Mouse (Mus musculus) forebrain, embryonic 14.5 days (tissue): Measurements from ENCODE around the gene Fam69a. TPM values are rescaled to one million over a fixed set of nuclear protein-coding genes. Genes with fewer than 3 reads are reported as not detected.
"Not testable (repeated sequence)": the region's sequence is repeated elsewhere in the genome, so short reads cannot be mapped to it uniquely, and the experiment has no call there.

Experiments
- ATAC-seq: fragments of 200-750 bp; cut with Nextera tagmentation; 2 replicates; pipeline ENCODE4 v1.8.0; 2017; ENCODE audit warnings: mild to moderate bottlenecking, moderate library complexity
- DNase-seq: peaks from one replicate; pipeline ENCODE4 v3.0.0-alpha.2; 2015; ENCODE audit warnings: low spot score
- H3K27ac ChIP-seq: fragments of 300-500 bp; sonication (generic); 2 replicates; pipeline ENCODE4 v1.5.1; 2014; ENCODE audit warnings: low read depth, mild to moderate bottlenecking, control low read depth, low read length, moderate library complexity
- H3K27me3 ChIP-seq: fragments of 300-500 bp; sonication (generic); replicated peaks from 2 replicates; pipeline ENCODE4 v1.6.1; 2014; ENCODE audit warnings: low read length, control low read depth, mixed read lengths; ENCODE audit not compliant: control insufficient read depth, insufficient read depth
- H3K36me3 ChIP-seq: fragments of 300-500 bp; sonication (generic); 2 replicates; pipeline ENCODE4 v1.6.1; 2014; ENCODE audit warnings: low read length, control low read depth; ENCODE audit not compliant: control insufficient read depth, insufficient read depth
- H3K4me1 ChIP-seq: fragments of 300-500 bp; sonication (generic); 2 replicates; pipeline ENCODE4 v1.6.1; 2014; ENCODE audit warnings: antibody characterized with exemption, low read length, control low read depth; ENCODE audit not compliant: control insufficient read depth, insufficient read depth
- H3K4me2 ChIP-seq: fragments of 300-500 bp; sonication (generic); 2 replicates; pipeline ENCODE4 v1.6.1; 2014; ENCODE audit warnings: mild to moderate bottlenecking, control low read depth, low read length
- H3K4me3 ChIP-seq: fragments of 300-500 bp; sonication (generic); 2 replicates; pipeline ENCODE4 v1.5.1; 2014; ENCODE audit warnings: low read depth, low read length, control low read depth
- H3K9ac ChIP-seq: fragments of 300-500 bp; sonication (generic); 2 replicates; pipeline ENCODE4 v1.6.1; 2014; ENCODE audit warnings: mild to moderate bottlenecking, low read length, control low read depth, moderate library complexity
- H3K9me3 ChIP-seq: fragments of 300-500 bp; sonication (generic); replicated peaks from 2 replicates; pipeline ENCODE4 v1.6.1; 2016; ENCODE audit warnings: low read length, control low read depth, mixed read lengths; ENCODE audit not compliant: control insufficient read depth
- WGBS: fragments of 180-500 bp; shearing (Covaris S2); extraction: QIAGEN DNeasy Blood & Tissue Kit; methylation state at CpG from one replicate; pipeline ENCODE4 v1.1.7; 2014; 5-methylcytosine and 5-hydroxymethylcytosine counted together
- polyA plus RNA-seq: library from polyadenylated mRNA; unstranded; fragments of >200 nt; fragmentation: Nextera tagmentation; extraction: Ambion mirVana; gene quantifications from 2 replicates; pipeline ENCODE4 v1.2.1, GENCODE M21; 2014

Fam69a gene
- polyA plus RNA-seq, result 34.1 and 34.2 TPM in 2 replicates

- peak within 1 kb of the TSS; percentile 83 for H3K4me3 ChIP-seq
- H3K4me1 ChIP-seq, result no peaks in the 10 kb centered on the region
- DNase-seq (peak; percentile 96), ATAC-seq (peak; percentile 94)
- no peaks in the 10 kb centered on the region for H3K27me3 ChIP-seq
- H3K9me3 ChIP-seq, result no peaks in the 10 kb centered on the region
- peak within 1 kb of the TSS; percentile 68 for H3K4me2 ChIP-seq
- H3K9ac ChIP-seq, result peak within 1 kb of the TSS; percentile 83
- H3K27ac ChIP-seq, result peak within 1 kb of the TSS; percentile 94
- no peaks in the 10 kb centered on the region for H3K36me3 ChIP-seq
- WGBS, result under 1% methylated on average over 68 of the region's 91 CpGs
These were observed at the start of gene Fam69a for GRCm38 (mm10) chr5:107986967-107987834. Gene Fam69a, minus strand, starts transcription at chr5:107987085.

GRCm38 (mm10) chr5:108035523-108035922 is 48.6 kb upstream of the Fam69a start:
- WGBS, result 12% methylated on average over 2 of the region's 2 CpGs
- ATAC-seq (peak; percentile 87), DNase-seq (peak; percentile 86)
- no peaks in the 10 kb centered on the region for H3K9me3 ChIP-seq
- H3K27me3 ChIP-seq, result no peaks in the 10 kb centered on the region
- H3K36me3 ChIP-seq, result no peaks in the 10 kb centered on the region
- peak overlapping the region; percentile 52; the same call in 1 of the 2 replicates for H3K27ac ChIP-seq
- H3K9ac ChIP-seq, result no peak overlapping the region
- H3K4me2 ChIP-seq, result no peak overlapping the region
- 0 out of 2 replicates have a peak, but pooled peaks cover 2% of the 10 kb centered on the region for H3K4me1 ChIP-seq
- H3K4me3 ChIP-seq, result no peak overlapping the region

GRCm38 (mm10) chr5:108034194-108034593 is 47.3 kb upstream of the Fam69a start:
- H3K9me3 ChIP-seq, result no peaks in the 10 kb centered on the region
- H3K4me3 ChIP-seq, result no peak overlapping the region
- ATAC-seq (peak; percentile 62), DNase-seq (peak; percentile 90)
- H3K4me1 ChIP-seq, result 0 out of 2 replicates have a peak, but pooled peaks cover 2% of the 10 kb centered on the region
- H3K4me2 ChIP-seq, result no peak overlapping the region
- WGBS, result 35% methylated on average over 4 of the region's 4 CpGs
- H3K36me3 ChIP-seq, result no peaks in the 10 kb centered on the region
- no peaks in the 10 kb centered on the region for H3K27me3 ChIP-seq
- H3K9ac ChIP-seq, result no peak overlapping the region
- H3K27ac ChIP-seq, result no peak overlapping the region

GRCm38 (mm10) chr5:108031267-108031666 is 44.4 kb upstream of the Fam69a start:
- Histone ChIP-seq H3K27ac (no peak overlapping the region), H3K9me3 (no peaks in the 10 kb centered on the region), H3K4me2 (no peak overlapping the region), H3K27me3 (no peaks in the 10 kb centered on the region), H3K4me1 (0 out of 2 replicates have a peak, but pooled peaks cover 2% of the 10 kb centered on the region), H3K4me3 (no peak overlapping the region), H3K36me3 (no peaks in the 10 kb centered on the region), H3K9ac (no peak overlapping the region)
- WGBS, result 89% methylated on average over 4 of the region's 4 CpGs
- no peak for ATAC-seq
- DNase-seq, result no peak

- DNase-seq (no peak), ATAC-seq (no peak)
- Histone ChIP-seq H3K27ac (no peak overlapping the region), H3K36me3 (no peaks in the 10 kb centered on the region), H3K9me3 (no peaks in the 10 kb centered on the region), H3K4me3 (no peak overlapping the region), H3K4me2 (no peak overlapping the region), H3K27me3 (no peaks in the 10 kb centered on the region), H3K9ac (no peak overlapping the region), H3K4me1 (no peaks in the 10 kb centered on the region)
- whole genome bisulfite sequencing, result 85% methylated on average over 2 of the region's 2 CpGs
These were observed 43.1 kb upstream of the Fam69a start for GRCm38 (mm10) chr5:108029968-108030367.

GRCm38 (mm10) chr5:108028797-108029536 is 42.1 kb upstream of the Fam69a start:
- not testable (repeated sequence) for H3K9me3 ChIP-seq, H3K4me2 ChIP-seq, ATAC-seq, H3K27ac ChIP-seq, H3K4me3 ChIP-seq, DNase-seq, H3K4me1 ChIP-seq, H3K27me3 ChIP-seq, H3K9ac ChIP-seq, H3K36me3 ChIP-seq
- 93% methylated on average over 7 of the region's 7 CpGs for WGBS

- 92% methylated on average over 4 of the region's 4 CpGs for WGBS
These were observed 41.3 kb upstream of the Fam69a start for GRCm38 (mm10) chr5:108028230-108028629.

GRCm38 (mm10) chr5:108021346-108021745 is 34.5 kb upstream of the Fam69a start:
- DNase-seq (no peak), ATAC-seq (no peak)
- H3K4me1 ChIP-seq, result no peaks in the 10 kb centered on the region
- H3K36me3 ChIP-seq, result no peaks in the 10 kb centered on the region
- H3K4me3 ChIP-seq, result no peak overlapping the region
- 84% methylated on average over 3 of the region's 3 CpGs for WGBS
- H3K27me3 ChIP-seq, result no peaks in the 10 kb centered on the region
- H3K9ac ChIP-seq, result no peak overlapping the region
- no peaks in the 10 kb centered on the region for H3K9me3 ChIP-seq
- no peak overlapping the region for H3K27ac ChIP-seq
- H3K4me2 ChIP-seq, result no peak overlapping the region

More at GRCm38 (mm10) chr5:108028230-108028629, 41.3 kb upstream of the Fam69a start:
- no peak overlapping the region for H3K27ac ChIP-seq
- no peaks in the 10 kb centered on the region for H3K4me1 ChIP-seq
- no peaks in the 10 kb centered on the region for H3K36me3 ChIP-seq
- H3K9ac ChIP-seq, result no peak overlapping the region
- ATAC-seq (no peak), DNase-seq (no peak)
- no peaks in the 10 kb centered on the region for H3K27me3 ChIP-seq
- no peak overlapping the region for H3K4me2 ChIP-seq
- H3K9me3 ChIP-seq, result no peaks in the 10 kb centered on the region
- no peak overlapping the region for H3K4me3 ChIP-seq
